22 mouse cellular contexts compared by ENCODE assay signal in the genomic region with DNA sequence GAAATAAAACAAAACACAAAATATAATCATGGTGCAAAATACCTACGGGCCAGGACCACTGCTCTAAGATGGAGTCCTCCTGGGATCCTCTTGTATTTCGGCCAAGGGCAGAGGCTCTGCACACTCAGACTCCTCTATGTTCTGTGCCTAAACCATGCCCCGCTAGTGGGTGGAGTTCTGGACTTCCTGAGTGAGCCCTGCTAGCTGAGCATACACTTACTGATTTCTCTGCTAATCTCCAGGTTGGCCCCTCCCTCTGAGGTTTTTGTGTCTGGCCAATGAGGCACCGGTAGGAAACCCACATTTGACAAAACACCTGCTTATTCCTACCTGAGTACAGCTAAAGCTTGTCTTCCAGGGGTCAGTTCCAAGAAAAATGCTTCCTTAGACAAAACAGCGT. TPM values are rescaled to one million over a fixed set of nuclear protein-coding genes. Genes with fewer than 3 reads are reported as not detected.
A peak's percentile ranks its signal among the peaks of the same experiment; 100 is the strongest.
DNase-seq lines count a peak whose midpoint lies in the region; ATAC-seq and TF ChIP-seq lines count a peak whose summit lies in the region.
"Had no signal": no experiment of that assay in that cellular context is flagged by ENCODE, and none has a peak within 500 bp of the region (broad histone marks: within the 10 kb centered on the region; RNA-seq: fewer than 3 reads in every experiment).

No protein-coding gene starts in this region.

- H3K36me3 ChIP-seq in thymus, adult 2 months (ENCODE audit: control insufficient read depth, insufficient read depth, low read length), result no peaks in the 10 kb centered on the region
- H3K36me3 ChIP-seq in stomach, postnatal 0 days (ENCODE audit: control insufficient read depth, insufficient read depth, low read length), result no peaks in the 10 kb centered on the region
- no peaks in the 10 kb centered on the region for H3K36me3 ChIP-seq in liver, embryonic 12.5 days
- H3K36me3 ChIP-seq: embryonic facial prominence, embryonic 12.5 days; forebrain, embryonic 15.5 days; heart, embryonic 13.5 days; hindbrain, embryonic 12.5 days had no signal

- peak; percentile 32 for DNase-seq in CD4-positive, CD25-positive, alpha-beta regulatory T cell, adult 2 months (ENCODE audit: low read depth, low spot score)
- peak; percentile 22 for DNase-seq in thymus, postnatal 0 days (ENCODE audit: low spot score)
- no peak for DNase-seq in thymus, adult 2 months
- DNase-seq in stomach, postnatal 0 days (ENCODE audit: low spot score), result peak; percentile 33
- DNase-seq in ovary, adult 18-20 months (ENCODE audit: low spot score), result no peak
- DNase-seq: adrenal gland, adult 8-10 months; adrenal gland, postnatal 36 days; cerebellum, adult 2 months; cerebellum, postnatal 14 days; gastrocnemius, postnatal 36 days; heart, adult 11 months; heart, postnatal 36 days had no signal

- no peak for ATAC-seq in CD4-positive, CD25-positive, alpha-beta regulatory T cell, adult 4 months
- ATAC-seq in megakaryocyte progenitor cell, adult 5-6 weeks (replicated peaks; ENCODE audit: poor library complexity), result 0 out of 2 replicates have a peak, but pooled peaks have one; percentile 26
- ATAC-seq in stomach, postnatal 0 days (ENCODE audit: low FRiP score, low TSS enrichment), result no peak
- ATAC-seq in liver, embryonic 12.5 days, result no peak
- ATAC-seq: activated CD4-positive, CD25-positive, alpha-beta regulatory T cell, adult 4 months; forebrain, embryonic 15.5 days; hindbrain, embryonic 16.5 days; Patski had no signal

- no peak for TF ChIP-seq POLR2A in thymus, adult 2 months (IDR thresholded peaks at IDR 0.05; ENCODE audit: control insufficient read depth, extremely low read depth, insufficient read depth, low read length, poor library complexity)

- H3K27me3 ChIP-seq in thymus, adult 2 months (ENCODE audit: control insufficient read depth, insufficient read depth, low read length), result peaks cover 21% of the 10 kb centered on the region
- H3K27me3 ChIP-seq in stomach, postnatal 0 days (ENCODE audit: control insufficient read depth, insufficient read depth, low read length), result 0 out of 2 replicates have a peak, but pooled peaks cover 2% of the 10 kb centered on the region
- peaks cover 79% of the 10 kb centered on the region for H3K27me3 ChIP-seq in liver, embryonic 12.5 days (replicated peaks)

- no peaks in the 10 kb centered on the region for H3K9me3 ChIP-seq in stomach, postnatal 0 days (ENCODE audit: control insufficient read depth, low read length)
- H3K9me3 ChIP-seq in liver, embryonic 12.5 days (replicated peaks), result no peaks in the 10 kb centered on the region
- H3K9me3 ChIP-seq: embryonic facial prominence, embryonic 12.5 days; forebrain, embryonic 15.5 days; heart, embryonic 13.5 days; hindbrain, embryonic 12.5 days had no signal

- no peak overlapping the region for H3K9ac ChIP-seq in stomach, postnatal 0 days (ENCODE audit: low read length)
- H3K9ac ChIP-seq in liver, embryonic 12.5 days, result no peak overlapping the region
- H3K9ac ChIP-seq: embryonic facial prominence, embryonic 12.5 days; forebrain, embryonic 15.5 days; heart, embryonic 13.5 days; hindbrain, embryonic 12.5 days had no signal

- no peak overlapping the region for H3K4me2 ChIP-seq in stomach, postnatal 0 days (replicated peaks; ENCODE audit: low read depth)
- no peak overlapping the region for H3K4me2 ChIP-seq in liver, embryonic 12.5 days
- H3K4me2 ChIP-seq: embryonic facial prominence, embryonic 12.5 days; forebrain, embryonic 15.5 days; heart, embryonic 13.5 days; hindbrain, embryonic 12.5 days had no signal

- WGBS in thymus, adult 2 months, result 18% methylated on average over 5 of the region's 5 CpGs
- WGBS in stomach, postnatal 0 days, result 47% methylated on average over 5 of the region's 5 CpGs
- WGBS in liver, embryonic 12.5 days (ENCODE audit: insufficient replicate concordance), result 36% methylated on average over 5 of the region's 5 CpGs

- H3K27ac ChIP-seq in thymus, adult 2 months (ENCODE audit: control insufficient read depth, insufficient read depth, low read length), result no peak overlapping the region
- no peak overlapping the region for H3K27ac ChIP-seq in stomach, postnatal 0 days (replicated peaks)
- H3K27ac ChIP-seq in liver, embryonic 12.5 days, result no peak overlapping the region
- H3K27ac ChIP-seq: embryonic facial prominence, embryonic 12.5 days; forebrain, embryonic 15.5 days; heart, embryonic 13.5 days; hindbrain, embryonic 12.5 days had no signal

- TF ChIP-seq CTCF in thymus, adult 2 months (IDR thresholded peaks at IDR 0.05; ENCODE audit: borderline replicate concordance, control insufficient read depth, extremely low read depth, insufficient read depth, low read length, poor library complexity), result no peak
- no peak for TF ChIP-seq CTCF in stomach, postnatal 0 days (IDR thresholded peaks at IDR 0.05; ENCODE audit: low read depth)

- no peak for TF ChIP-seq EP300 in stomach, postnatal 0 days (optimal IDR thresholded peaks at IDR 0.05)

- no peak overlapping the region for H3K4me3 ChIP-seq in thymus, adult 2 months (ENCODE audit: control insufficient read depth, insufficient read depth, low read length)
- no peak overlapping the region for H3K4me3 ChIP-seq in stomach, postnatal 0 days (ENCODE audit: low read depth, low read length)
- no peak overlapping the region for H3K4me3 ChIP-seq in liver, embryonic 12.5 days
- H3K4me3 ChIP-seq: embryonic facial prominence, embryonic 12.5 days; forebrain, embryonic 15.5 days; heart, embryonic 13.5 days; hindbrain, embryonic 12.5 days had no signal

- H3K4me1 ChIP-seq in thymus, adult 2 months (replicated peaks; ENCODE audit: control insufficient read depth, insufficient read depth, low read length), result peaks cover 11% of the 10 kb centered on the region
- 0 out of 2 replicates have a peak, but pooled peaks cover 2% of the 10 kb centered on the region for H3K4me1 ChIP-seq in stomach, postnatal 0 days (replicated peaks; ENCODE audit: control insufficient read depth, insufficient read depth)
- peaks cover 29% of the 10 kb centered on the region for H3K4me1 ChIP-seq in liver, embryonic 12.5 days

RNA-seq across cellular contexts. Expression of a gene that starts 2.3 kb away (rescaled TPM):
- polyA plus RNA-seq in CD4-positive, CD25-positive, alpha-beta regulatory T cell, adult 4 months (2017; shearing (Covaris generic)), result under 1 TPM in 1 of 2 experiments, not detected in 1; 0.24 TPM
- polyA plus RNA-seq in thymus, postnatal 0 days (2015; fragmentation: Nextera tagmentation; extraction: Ambion mirVana), result 0.66 and 1.1 TPM in 2 replicates
- polyA plus RNA-seq in thymus, adult 2 months (2012; rRNA removed), result 5.9 and 6.5 TPM in 2 replicates
- total RNA-seq in megakaryocyte progenitor cell, adult 5-6 weeks (2015), result not detected in 2 replicates
- total RNA-seq in megakaryocyte progenitor cell, adult 5-6 weeks (2017), result not detected in 2 replicates
- polyA plus RNA-seq in stomach, postnatal 0 days (2015; fragmentation: Nextera tagmentation; extraction: Ambion mirVana), result 0.29 and 0.30 TPM in 2 replicates
- polyA plus RNA-seq in liver, embryonic 12.5 days (2016; fragmentation: Nextera tagmentation; extraction: Ambion mirVana), result 2.2 and 2.8 TPM in 2 replicates
- polyA plus RNA-seq: activated CD4-positive, CD25-positive, alpha-beta regulatory T cell, adult 4 months had no signal

Comparison
In these comparisons a context has a peak if more than half of its experiments do, and no peak if none do; other contexts are left out.
1. DNase-seq: peak in CD4-positive, CD25-positive, alpha-beta regulatory T cell, adult 2 months (single experiment), thymus, postnatal 0 days (single experiment) and stomach, postnatal 0 days (single experiment); none in thymus, adult 2 months (single experiment) and ovary, adult 18-20 months (single experiment).